Mouse (Mus musculus) heart, postnatal 36 days (tissue): ENCODE measurements around the gene Zdhhc14. TPM values are rescaled to one million over a fixed set of nuclear protein-coding genes. Genes with fewer than 3 reads are reported as not detected.

Experiments used
- DNase-seq, 2 experiments: peaks; one replicate each; pipeline ENCODE4 v3.0.0; 2021 to 2022
- intact Hi-C: fragments of 180-260 bp; cut with DNase I; formaldehyde crosslinking; loops from one replicate; pipeline ENCODE4 v1.15.1; 2025
- total RNA-seq, 2 experiments: library from RNA; stranded (reverse); gene quantifications; 2 replicates each; pipeline ENCODE4 v1.2.3; 2021

Gene Zdhhc14
- total RNA-seq, 2 experiments from 2014 or later: 4.6 to 4.7 TPM

- intact Hi-C loops: no loop called here
- no peak for DNase-seq
These were observed 58.1 kb downstream of the Zdhhc14 start for GRCm38 (mm10) chr17:5550444-5550843.

GRCm38 (mm10) chr17:5551136-5551535 is 58.8 kb downstream of the Zdhhc14 start:
- no peak for DNase-seq
- intact Hi-C loops: no loop called here

GRCm38 (mm10) chr17:5552036-5552760 is 59.8 kb downstream of the Zdhhc14 start:
- no peak for DNase-seq
- intact Hi-C loops: no loop called here

GRCm38 (mm10) chr17:5553556-5553955 is 61.2 kb downstream of the Zdhhc14 start:
- DNase-seq: no peak
- intact Hi-C loops: no loop called here

- intact Hi-C loops: no loop called here
- DNase-seq: no peak
These were observed 62.2 kb downstream of the Zdhhc14 start for GRCm38 (mm10) chr17:5554573-5554972.

- intact Hi-C loops: no loop called here
- DNase-seq: no peak
These were observed 64.2 kb downstream of the Zdhhc14 start for GRCm38 (mm10) chr17:5556568-5556967.

GRCm38 (mm10) chr17:5560212-5560611 is 67.9 kb downstream of the Zdhhc14 start:
- intact Hi-C loops: no loop called here
- no peak for DNase-seq

GRCm38 (mm10) chr17:5563108-5563507 is 70.8 kb downstream of the Zdhhc14 start:
- DNase-seq: no peak
- intact Hi-C loops: no loop called here

- DNase-seq: no peak
- intact Hi-C loops: no loop called here
These were observed 73.6 kb downstream of the Zdhhc14 start for GRCm38 (mm10) chr17:5566006-5566405.

GRCm38 (mm10) chr17:5567943-5568342 is 75.6 kb downstream of the Zdhhc14 start:
- intact Hi-C loops: no loop called here
- no peak for DNase-seq

- intact Hi-C loops: no loop called here
- DNase-seq: no peak
These were observed 77.0 kb downstream of the Zdhhc14 start for GRCm38 (mm10) chr17:5569131-5570030.

- intact Hi-C loops: no loop called here
- DNase-seq: no peak
These were observed 79.9 kb downstream of the Zdhhc14 start for GRCm38 (mm10) chr17:5572096-5572730.

- intact Hi-C loops: no loop called here
- no peak for DNase-seq
These were observed 80.5 kb downstream of the Zdhhc14 start for GRCm38 (mm10) chr17:5572745-5573420.

GRCm38 (mm10) chr17:5574672-5575071 is 82.3 kb downstream of the Zdhhc14 start:
- intact Hi-C loops: no loop called here
- DNase-seq: no peak

- intact Hi-C loops: no loop called here
- no peak for DNase-seq
These were observed 83.2 kb downstream of the Zdhhc14 start for GRCm38 (mm10) chr17:5575518-5575917.

- DNase-seq: no peak
- intact Hi-C loops: no loop called here
These were observed 89.9 kb downstream of the Zdhhc14 start for GRCm38 (mm10) chr17:5582232-5582631.

GRCm38 (mm10) chr17:5582937-5583336 is 90.6 kb downstream of the Zdhhc14 start:
- intact Hi-C loops: no loop called here
- no peak for DNase-seq

GRCm38 (mm10) chr17:5583472-5584145 is 91.3 kb downstream of the Zdhhc14 start:
- DNase-seq: no peak
- intact Hi-C loops: no loop called here

- DNase-seq: no peak
- intact Hi-C loops: no loop called here
These were observed 99.3 kb downstream of the Zdhhc14 start for GRCm38 (mm10) chr17:5591604-5592209.

GRCm38 (mm10) chr17:5593071-5593470 is 100.7 kb downstream of the Zdhhc14 start:
- DNase-seq: no peak
- intact Hi-C loops: no loop called here
